Mouse (Mus musculus) left cerebral cortex, postnatal 25 days (tissue): ENCODE data around the gene Tgfbi. TPM values are rescaled to one million over a fixed set of nuclear protein-coding genes. Genes with fewer than 3 reads are reported as not detected.
A peak's percentile ranks its signal among the peaks of the same experiment; 100 is the strongest.

Experiments used
- DNase-seq, 2 experiments: peaks; one replicate each; pipeline ENCODE4 v3.0.0; 2022; ENCODE audit warnings: low spot score in 2 of 2, mixed read lengths in 1 of 2
- intact Hi-C: fragments of 180-260 bp; cut with DNase I; formaldehyde crosslinking; loops from one replicate; pipeline ENCODE4 v1.15.1; 2025
- total RNA-seq, 2 experiments: library from RNA; stranded (reverse); gene quantifications; 2 replicates each; pipeline ENCODE4 v1.2.3; 2021

The Tgfbi gene
- total RNA-seq, 2 experiments from 2014 or later = 3.8 to 4.1 TPM

GRCm38 (mm10) chr13:56595246-56595645, 14.1 kb upstream of the Tgfbi start:
- intact Hi-C loops = no loop called here
- DNase-seq = no peak

- DNase-seq = no peak
- intact Hi-C loops = no loop called here
These were observed 12.0 kb upstream of the Tgfbi start for GRCm38 (mm10) chr13:56597296-56597695.

- intact Hi-C loops = no loop called here
- no peak for DNase-seq
These were observed 11.3 kb upstream of the Tgfbi start for GRCm38 (mm10) chr13:56597831-56598612.

- intact Hi-C loops = no loop called here
These were observed 9.8 kb upstream of the Tgfbi start for GRCm38 (mm10) chr13:56599511-56599910.

GRCm38 (mm10) chr13:56600216-56600890, 9.0 kb upstream of the Tgfbi start:
- no peak for DNase-seq
- intact Hi-C loops = no loop called here

More at GRCm38 (mm10) chr13:56599511-56599910, 9.8 kb upstream of the Tgfbi start:
- DNase-seq = no peak

GRCm38 (mm10) chr13:56601199-56601598, 8.1 kb upstream of the Tgfbi start:
- intact Hi-C loops = no loop called here
- peak in 1 of 2 experiments; percentile 38 for DNase-seq

- intact Hi-C loops = no loop called here
- DNase-seq = no peak
These were observed 3.8 kb upstream of the Tgfbi start for GRCm38 (mm10) chr13:56605503-56605902.

GRCm38 (mm10) chr13:56606724-56607123, 2.6 kb upstream of the Tgfbi start:
- intact Hi-C loops = no loop called here
- no peak for DNase-seq

GRCm38 (mm10) chr13:56607225-56607624, 2.1 kb upstream of the Tgfbi start:
- intact Hi-C loops = no loop called here
- no peak for DNase-seq

GRCm38 (mm10) chr13:56607846-56608245, 1.5 kb upstream of the Tgfbi start:
- intact Hi-C loops = no loop called here
- no peak for DNase-seq

- no peak for DNase-seq
- intact Hi-C loops = no loop called here
These were observed 1.8 kb downstream of the Tgfbi start for GRCm38 (mm10) chr13:56611129-56611528.

GRCm38 (mm10) chr13:56611741-56612140, 2.4 kb downstream of the Tgfbi start:
- intact Hi-C loops = no loop called here

GRCm38 (mm10) chr13:56612331-56612730, 3.0 kb downstream of the Tgfbi start:
- intact Hi-C loops = no loop called here
- DNase-seq = no peak

More at GRCm38 (mm10) chr13:56611741-56612140, 2.4 kb downstream of the Tgfbi start:
- DNase-seq = no peak

- intact Hi-C loops = no loop called here
These were observed 4.2 kb downstream of the Tgfbi start for GRCm38 (mm10) chr13:56613366-56613998.

GRCm38 (mm10) chr13:56614768-56615167, 5.4 kb downstream of the Tgfbi start:
- no peak for DNase-seq
- intact Hi-C loops = no loop called here

More at GRCm38 (mm10) chr13:56613366-56613998, 4.2 kb downstream of the Tgfbi start:
- peak in 1 of 2 experiments; percentile 40 for DNase-seq

GRCm38 (mm10) chr13:56615223-56615622, 5.9 kb downstream of the Tgfbi start:
- intact Hi-C loops = no loop called here
- no peak for DNase-seq

- intact Hi-C loops = no loop called here
- no peak for DNase-seq
These were observed 6.5 kb downstream of the Tgfbi start for GRCm38 (mm10) chr13:56615864-56616263.

- intact Hi-C loops = no loop called here
- DNase-seq = no peak
These were observed 7.1 kb downstream of the Tgfbi start for GRCm38 (mm10) chr13:56616386-56616785.

GRCm38 (mm10) chr13:56617197-56617596, 7.9 kb downstream of the Tgfbi start:
- intact Hi-C loops = no loop called here

GRCm38 (mm10) chr13:56622201-56622757, 13.0 kb downstream of the Tgfbi start:
- intact Hi-C loops = no loop called here
- DNase-seq = no peak

More at GRCm38 (mm10) chr13:56617197-56617596, 7.9 kb downstream of the Tgfbi start:
- DNase-seq = no peak
